Mouse (Mus musculus) lung, adult 2 months (tissue): Measurements from ENCODE around the gene Crip3.

ENCODE experiments used
- CTCF ChIP-seq: fragments of 200-500 bp; IDR thresholded peaks from 2 replicates; pipeline ENCODE4 v1.5.1; 2011; ENCODE audit warnings: mild to moderate bottlenecking, low read length, control low read depth; ENCODE audit not compliant: insufficient read depth
- POLR2A ChIP-seq: fragments of 200-500 bp; IDR thresholded peaks from 2 replicates; pipeline ENCODE4 v1.6.1; 2011; ENCODE audit warnings: low read depth, mild to moderate bottlenecking, control low read depth, low read length, borderline replicate concordance; ENCODE audit errors: extremely low read depth

DNA sequence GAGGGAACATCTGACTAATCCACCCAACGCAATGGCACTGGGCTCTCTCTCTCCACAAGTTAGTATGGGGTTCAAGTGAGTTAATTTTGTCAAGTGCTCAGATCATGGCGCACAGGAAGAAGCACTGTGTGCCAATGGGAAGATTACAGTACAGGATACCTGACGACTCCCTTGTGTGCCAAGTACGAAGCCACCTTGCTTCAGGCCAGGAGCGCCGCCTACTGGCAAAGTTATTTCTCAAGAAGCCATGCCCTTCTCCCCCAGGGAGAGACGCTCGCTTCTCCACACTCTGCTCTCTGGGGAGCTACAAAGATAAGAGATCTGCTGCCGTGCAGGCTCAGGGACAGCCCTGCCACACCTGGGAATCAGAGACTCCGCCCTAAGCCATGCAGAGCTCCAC, 29.1 kb downstream of the Crip3 start:
- TF ChIP-seq CTCF = peak; percentile 49; the same call in 1 of the 2 replicates
- no peak for TF ChIP-seq POLR2A
